Mouse (Mus musculus): Measurements from ENCODE around the gene Fam193a.

Fam193a gene

DNA sequence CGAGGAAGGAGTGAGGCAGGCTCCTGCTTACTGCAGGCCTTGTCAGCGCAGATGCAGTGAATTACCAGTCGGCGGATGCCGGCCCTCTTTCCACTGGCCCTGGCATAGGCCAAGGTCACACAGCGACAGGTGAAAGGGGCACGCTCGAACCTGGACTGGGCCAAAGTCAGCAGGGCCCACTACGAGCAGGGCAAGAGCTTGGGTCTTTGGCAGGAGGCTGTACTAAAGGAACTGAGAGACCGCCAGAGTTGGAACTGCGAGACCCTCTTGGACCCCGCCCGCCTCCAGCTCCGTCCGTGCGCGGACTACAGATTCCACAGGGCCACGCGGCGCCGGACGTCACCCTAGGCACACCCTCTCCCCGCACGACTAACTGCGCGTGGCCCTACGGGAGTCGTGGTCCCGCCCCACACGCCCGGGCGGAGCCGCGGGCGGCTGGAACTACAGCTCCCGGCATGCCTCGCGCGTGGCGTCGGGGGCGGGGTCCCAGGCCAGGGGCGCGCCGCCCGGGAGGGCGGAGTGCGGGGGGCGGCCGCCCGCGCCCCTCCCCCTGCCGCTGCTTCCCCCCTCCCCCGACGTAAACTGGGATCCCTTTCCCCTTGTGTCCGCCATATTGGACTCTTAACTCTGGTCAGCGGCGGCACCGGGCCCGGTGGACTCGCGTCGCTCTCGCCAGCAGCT, at the start of gene Fam193a:
TSS of gene Fam193a (plus strand) at position 593 of the 681 bp plus-strand sequence.
- peak; percentile 96 for DNase-seq (ENCODE audit: low read depth, low spot score)

DNA sequence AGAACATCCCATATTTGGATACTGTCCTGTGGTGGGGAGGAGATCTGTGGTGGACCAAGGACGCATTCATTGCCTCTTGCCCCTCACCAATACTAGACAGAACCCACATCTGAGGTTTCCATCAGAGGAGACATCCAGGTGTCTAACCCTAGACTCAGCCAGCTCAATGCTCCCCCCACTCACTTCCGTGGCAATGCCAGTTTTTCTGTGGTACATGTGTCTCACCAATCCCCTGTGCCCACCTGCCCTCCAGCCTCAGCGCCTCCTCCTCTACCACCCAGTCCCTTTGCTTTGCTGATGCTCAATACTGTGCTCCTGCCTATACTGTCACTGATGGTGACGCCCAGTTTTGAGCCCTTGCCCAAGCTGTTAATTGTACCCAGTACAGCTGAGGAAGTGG, 48.5 kb upstream of the Fam193a start:
- no peak for DNase-seq (ENCODE audit: low read depth, low spot score)

DNA sequence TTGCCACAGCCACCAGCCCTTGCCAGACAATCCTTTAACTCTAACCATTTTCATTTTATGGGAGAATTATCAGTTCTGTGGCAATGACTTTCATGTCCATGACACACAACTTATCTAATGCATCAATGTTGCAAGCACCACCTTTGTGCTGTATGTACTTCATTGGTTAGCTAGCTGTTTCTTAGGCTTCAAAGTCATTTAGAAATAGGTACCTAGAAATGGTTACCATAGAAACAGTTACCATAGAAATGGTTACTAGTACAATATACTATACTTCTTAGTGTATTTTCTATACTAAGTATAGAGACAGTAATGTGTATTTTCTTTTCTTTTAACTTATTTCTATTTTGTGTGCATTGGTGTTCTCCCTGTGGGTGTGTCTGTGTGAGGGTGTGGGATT, 44.4 kb upstream of the Fam193a start:
- no peak for DNase-seq (ENCODE audit: low read depth, low spot score)

DNA sequence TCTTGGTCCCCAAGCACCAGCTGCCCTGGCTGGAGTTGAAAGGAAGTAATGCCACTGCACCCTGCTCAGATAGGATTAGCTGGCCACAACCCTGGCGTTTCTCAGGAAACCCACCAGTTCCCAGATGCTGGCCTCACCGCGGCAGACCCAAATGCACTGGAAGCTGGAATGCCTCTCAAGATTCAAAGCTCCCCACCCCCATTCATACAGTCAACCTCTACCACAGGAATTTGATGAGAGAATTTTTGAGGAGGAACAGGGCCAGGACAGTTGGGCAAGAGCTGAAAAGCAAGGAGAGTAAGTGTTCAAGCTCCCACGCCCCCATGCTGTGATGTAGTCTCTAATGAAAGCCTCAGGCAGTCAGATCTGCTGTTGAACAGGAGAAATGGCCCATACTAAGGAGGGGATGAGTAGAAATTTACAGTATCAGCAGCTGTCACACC, 43.5 kb upstream of the Fam193a start:
- no peak for DNase-seq (ENCODE audit: low read depth, low spot score)

DNA sequence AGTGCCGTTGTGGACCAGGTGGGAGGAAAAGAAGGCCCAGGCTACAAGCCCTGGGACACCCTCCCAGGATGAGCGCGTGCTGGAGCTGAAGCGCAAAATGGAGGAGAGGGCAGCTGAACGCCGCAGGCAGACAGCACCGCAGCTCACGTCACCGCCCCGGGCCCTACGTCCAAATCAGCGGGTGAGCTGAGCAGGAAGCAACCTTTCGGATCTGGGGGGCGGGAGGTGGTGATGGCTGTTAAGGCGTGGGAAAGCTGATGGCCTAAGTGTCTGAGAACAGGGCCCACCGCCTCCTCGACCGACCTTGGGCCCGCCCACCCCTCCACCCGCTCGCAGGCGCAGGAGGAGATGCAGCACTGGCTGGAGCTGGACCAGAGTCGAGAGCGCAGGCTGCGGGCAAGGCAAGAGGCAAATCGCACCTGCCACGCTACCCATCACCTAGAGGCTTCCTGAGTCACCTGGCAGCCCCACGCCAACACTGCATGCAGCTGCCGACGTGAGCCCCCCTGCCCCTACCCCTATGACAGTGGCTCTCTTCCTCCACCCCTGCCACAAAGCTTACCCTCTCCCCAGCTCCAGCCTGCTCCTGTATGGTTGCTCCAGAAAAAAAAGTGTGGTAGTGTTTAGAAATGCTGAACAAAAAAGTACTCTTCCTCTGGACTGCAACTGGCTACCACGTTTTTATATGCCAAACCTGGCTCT, 42.7 kb upstream of the Fam193a start:
- no peak for DNase-seq (ENCODE audit: low read depth, low spot score)

DNA sequence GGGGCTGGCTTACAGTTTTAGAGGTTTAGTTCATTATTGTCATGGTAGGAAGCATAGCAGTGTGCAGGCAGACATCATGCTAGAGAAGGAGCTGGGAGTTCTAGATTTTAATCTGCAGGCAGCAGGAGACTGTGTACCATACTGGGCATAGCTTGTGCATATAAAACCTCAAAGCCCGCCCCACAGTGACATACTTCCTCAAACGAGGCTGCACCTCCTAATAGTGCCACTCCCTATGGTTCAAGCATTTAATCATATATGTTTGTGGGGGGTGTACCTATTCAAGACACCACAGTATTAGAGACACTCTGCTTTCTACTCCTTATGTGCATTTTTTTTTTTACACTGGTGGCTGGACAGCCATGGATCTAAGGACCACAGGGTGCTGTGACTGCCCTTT, 39.6 kb upstream of the Fam193a start:
- DNase-seq (ENCODE audit: low read depth, low spot score), result no peak

DNA sequence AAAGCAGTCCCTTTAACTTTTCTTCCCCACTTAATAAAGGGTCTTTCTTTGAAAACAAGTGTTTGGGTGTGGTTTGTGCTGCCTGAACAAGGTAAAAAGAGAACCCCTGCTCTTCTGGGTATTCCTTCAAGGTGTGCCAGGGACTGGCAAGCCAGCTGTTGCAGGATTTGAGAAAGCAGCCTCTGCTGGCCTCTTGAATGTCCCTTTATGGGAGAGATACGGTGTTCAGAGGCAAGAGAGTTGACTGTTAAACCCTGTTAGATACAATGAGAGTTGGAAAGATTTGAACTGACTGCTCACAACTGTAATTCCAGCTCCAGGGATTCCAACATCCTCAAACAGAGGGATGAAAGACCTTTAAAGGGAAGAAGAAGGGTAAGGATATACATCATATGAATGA, 35.7 kb upstream of the Fam193a start:
- peak; percentile 56 for DNase-seq (ENCODE audit: low read depth, low spot score)

DNA sequence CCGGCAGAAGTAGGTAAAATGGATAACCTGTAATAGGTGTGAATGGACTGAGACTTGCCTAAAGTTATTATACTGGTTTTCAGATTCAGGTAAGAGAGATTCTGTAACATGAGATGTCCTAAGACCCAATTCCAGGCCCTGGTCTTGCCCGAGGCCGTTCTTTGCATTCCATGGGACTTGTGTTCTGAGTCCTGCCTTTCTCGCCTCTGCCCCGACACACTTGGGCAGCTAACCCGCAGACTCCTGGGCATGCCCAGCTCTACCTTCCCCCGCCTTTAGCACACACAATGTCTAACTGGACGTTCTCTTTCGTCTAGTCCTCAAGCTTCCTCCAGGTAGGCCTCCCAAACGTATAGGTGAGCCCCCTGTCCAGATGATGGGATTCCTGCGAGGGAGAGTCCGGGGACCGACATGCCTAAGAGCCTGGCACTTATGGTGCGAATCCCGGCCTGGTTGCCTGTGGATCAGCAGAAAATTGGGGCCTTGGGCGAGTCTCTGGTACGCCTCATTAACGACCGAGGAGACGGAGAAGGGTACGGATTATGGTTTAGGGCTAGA, 34.1 kb upstream of the Fam193a start:
- DNase-seq (ENCODE audit: low read depth, low spot score), result no peak

DNA sequence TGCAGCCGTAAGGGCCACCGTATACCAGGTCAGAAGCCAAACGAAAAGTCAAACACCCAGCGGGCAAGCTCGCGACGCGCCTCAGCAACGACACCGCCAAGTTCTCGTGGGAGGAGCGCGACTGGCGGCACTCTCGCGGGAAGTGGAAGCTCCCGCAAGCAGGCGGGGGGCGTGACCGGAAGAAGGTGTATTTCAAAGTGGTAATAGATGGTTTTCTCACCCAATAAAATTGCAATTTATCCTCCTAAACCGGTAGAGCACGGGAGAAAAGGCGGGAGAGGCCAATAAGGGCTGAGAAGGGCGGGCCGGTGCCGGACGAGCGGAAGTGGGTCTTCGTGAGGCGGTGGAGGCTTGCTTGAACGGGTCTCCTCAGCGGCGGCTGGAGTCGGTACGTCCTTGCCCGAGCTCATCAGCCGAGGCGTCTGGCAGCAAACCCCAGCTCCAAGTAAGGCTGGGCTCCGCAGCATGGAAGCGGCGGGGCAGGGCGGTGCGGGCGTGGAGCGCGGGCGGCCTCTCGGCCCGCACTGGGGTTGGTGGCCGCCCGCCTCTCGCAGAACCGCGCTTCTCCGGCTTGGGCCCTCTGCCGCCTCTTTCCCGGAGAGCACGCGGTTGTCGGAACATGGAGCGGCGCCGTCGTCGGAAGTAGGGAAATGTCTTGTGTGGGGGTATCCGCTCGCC, 33.5 kb upstream of the Fam193a start, which contains the start of gene Rnf4:
TSS of gene Rnf4 (plus strand) at position 193 of the 678 bp plus-strand sequence.
- DNase-seq (ENCODE audit: low read depth, low spot score), result peak; percentile 99

DNA sequence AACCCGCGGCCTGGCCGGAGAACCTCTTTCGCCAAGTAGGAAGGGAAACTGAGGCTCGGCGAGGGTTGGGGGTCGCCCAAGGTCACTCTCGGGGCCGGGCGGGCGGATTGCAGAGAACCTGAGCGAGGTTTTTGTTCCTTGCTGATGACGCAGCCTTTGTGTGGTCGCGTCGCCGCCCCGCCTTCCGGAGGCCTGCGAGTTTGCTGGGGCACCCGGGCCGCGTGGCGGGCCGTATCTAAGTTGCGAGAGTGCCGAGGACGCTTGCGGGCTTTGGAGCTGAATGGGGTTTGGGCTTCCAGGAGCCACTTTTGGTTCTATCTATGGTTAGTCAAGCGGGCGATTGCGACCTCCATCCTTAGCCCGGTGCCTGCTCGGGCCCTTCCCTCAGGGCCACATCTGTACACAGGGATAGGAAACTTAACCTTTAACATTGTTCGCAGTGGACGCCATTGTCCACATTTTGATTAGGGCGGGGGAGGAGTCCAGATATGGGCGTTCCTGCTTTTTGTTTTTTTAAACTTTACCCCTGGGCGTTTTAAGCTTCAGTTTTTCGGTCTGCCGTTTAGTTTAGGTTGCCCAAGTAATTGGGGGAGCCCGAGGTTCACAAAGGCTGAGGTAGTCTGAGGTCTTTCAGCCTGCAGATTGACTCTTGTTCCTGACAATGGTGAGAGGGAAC, 32.8 kb upstream of the Fam193a start:
- peak; percentile 77 for DNase-seq (ENCODE audit: low read depth, low spot score)

DNA sequence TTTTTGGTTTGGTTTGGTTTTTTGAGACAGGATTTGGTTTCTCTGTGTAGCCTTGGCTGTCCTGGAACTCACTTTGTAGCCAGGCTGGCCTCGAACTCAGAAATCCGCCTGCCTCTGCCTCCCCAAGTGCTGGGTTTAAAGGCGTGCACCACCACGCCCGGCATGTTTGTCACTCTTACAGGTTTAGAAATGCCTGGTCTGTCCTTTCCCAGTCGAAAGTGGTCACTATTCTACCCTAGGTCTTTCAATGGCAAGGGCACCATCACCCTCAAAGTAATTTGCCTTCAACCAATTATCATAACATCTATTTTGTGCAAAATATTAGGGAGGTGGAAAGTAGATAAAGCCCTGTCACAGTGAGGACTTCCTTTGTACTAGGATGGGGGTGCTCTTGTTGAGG, 29.5 kb upstream of the Fam193a start:
- no peak for DNase-seq (ENCODE audit: low read depth, low spot score)

DNA sequence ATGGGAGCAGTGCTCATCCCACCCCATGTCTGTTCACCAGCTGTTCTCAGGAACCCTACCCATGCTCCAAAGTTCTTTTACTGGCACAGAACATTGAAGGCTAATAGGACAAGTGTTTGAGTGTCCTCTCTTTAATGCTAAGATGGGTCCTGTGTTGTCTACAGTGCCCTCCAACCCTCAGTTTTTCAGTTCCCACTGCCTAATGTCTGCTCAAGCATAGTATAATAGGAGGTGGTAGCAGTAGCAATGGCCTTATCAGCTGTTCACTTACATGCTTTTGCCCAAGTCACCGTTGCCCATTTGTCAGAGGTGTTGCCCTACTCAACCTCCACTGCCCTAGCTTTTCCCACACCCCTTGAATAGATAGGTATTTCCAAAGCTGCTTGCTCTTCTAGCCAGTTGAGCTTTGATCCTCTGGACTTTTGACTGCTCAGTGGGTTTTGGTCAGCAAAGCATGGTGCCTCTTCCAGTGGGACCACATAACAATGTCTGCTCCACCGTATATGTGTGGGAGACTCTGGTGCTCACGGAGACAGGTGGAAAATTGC, 17.6 kb upstream of the Fam193a start:
- DNase-seq (ENCODE audit: low read depth, low spot score), result no peak

DNA sequence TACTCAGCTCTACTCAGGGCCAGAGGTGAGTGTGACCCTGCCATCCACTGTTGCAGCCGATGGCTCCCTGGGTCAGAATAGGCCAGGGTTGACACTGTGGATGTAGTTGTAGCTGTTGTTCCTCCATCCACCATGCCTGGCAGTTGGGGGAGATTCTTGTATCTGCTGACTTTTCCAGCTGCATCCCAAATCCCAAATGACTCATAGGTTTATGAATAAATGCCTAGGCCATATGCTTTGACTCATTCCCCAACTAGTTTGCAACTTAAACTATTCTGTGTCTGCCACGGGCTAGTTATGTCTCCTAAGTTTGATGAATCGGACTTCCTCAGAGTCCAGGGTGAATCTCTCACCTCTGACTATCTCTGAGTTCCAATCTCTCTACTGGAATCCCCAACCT, 9.5 kb upstream of the Fam193a start:
- no peak for DNase-seq (ENCODE audit: low read depth, low spot score)

DNA sequence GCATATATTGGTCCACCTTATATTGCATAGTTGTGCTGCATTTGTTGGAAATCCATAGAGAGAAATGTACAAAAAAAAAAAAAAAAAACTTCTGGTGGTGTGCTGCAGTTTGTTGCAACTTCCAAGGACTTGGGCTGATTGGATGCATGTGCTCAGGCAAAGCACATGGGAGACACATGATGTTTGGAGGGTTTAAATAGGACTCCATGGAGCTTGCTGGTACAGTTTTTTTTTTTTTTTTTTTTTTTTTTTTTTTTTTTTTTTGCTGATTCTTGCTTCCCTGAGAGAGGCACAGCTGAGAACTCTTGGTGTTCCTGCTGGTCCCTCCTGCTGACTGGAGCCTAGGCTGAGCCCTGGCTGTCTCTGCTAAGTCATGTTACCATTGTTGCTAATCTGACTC, 6.6 kb upstream of the Fam193a start:
- DNase-seq (ENCODE audit: low read depth, low spot score), result no peak

DNA sequence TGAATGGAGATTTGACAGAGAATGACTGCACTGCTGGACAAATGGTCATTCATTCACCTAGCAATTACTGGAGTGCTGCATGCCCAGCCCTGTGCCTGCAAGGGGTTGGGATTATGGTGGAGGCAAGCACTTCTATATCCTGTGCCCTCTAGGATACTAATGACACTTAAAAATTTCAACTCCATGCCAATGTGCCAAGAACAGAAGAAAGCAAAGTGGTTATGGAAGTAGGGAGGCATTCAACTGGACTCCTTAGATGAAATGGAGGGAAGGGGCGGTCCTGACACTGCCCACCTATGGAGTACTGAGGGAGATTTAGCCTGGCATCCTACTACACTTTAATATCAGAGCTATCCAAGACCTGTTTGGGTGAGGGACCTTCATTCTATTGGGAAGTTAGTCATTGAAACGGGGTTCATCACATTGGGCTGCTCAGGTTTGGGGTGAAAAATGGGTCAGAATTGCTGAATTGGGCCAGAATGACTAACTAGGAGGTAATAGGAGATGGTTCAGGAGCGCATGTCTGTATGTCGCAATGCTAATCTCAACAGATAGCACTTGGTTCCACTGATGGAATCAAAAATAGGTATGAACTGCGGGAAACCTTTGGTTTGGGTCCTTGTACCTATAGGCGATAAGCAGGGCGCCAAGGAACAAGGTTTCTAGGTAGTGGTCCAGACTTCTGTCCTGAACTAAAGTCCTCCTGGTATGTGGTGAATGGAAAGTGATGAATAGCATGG, 1.0 kb upstream of the Fam193a start:
- no peak for DNase-seq (ENCODE audit: low read depth, low spot score)

DNA sequence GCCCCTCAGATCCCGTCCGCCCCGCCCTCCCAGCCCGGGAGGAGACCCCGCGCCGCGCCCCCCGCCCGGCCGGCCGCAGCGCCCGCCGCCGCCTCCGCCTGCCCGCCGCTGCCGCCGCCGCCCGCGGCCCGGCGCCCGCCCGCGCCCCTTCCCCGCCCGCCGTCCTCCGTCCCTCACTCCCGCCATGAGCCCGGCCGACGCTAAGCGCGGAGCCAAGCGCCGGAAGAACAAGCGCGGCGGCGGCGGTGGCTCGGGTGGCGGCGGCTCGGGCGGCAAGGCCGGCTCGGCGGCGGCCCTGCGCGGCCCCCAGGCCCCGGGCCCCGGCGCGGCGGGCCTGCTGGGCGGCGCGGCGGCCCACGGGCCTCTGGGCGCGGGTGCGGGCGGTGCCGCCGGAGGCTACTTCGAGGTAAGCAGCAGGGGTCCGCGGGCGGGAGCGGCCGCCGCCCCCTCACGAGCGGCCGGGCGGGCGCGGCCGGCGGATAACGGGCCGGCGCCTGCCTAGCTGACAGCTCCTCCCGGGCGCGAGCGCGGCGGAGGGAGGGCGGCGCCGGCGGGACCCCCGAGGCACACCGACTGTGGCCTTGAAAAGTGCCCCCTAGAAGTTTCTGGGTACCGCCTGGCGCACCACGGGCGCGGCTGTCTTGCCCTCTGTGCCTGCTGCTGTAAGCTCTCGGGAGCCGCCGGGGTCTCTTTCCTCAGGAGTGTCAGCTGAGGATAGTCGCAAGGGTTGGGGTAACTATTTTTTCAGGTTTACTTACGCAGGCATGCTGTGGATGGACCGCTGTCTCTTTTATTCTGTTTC, 490 bp downstream of the Fam193a start:
- peak; percentile 59 for DNase-seq (ENCODE audit: low read depth, low spot score)

DNA sequence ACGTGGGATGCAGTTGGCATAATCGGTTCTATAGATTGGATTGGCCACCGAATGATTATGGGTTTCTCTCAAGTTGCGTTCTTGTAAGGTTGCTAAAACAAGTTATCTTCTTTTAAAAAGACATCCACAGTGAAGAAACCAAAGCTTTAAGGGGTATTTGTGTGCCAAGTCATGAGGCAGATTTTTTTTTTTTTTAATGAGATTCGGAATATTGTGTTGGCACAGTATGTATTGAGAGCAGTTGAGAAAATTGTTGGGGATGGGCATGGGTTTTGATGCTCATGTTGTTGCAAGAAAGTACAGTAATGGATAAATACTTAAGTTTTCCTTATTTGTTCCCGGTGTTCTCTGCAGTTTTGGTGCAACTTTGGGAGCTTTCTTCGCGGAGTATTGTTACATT, 1.1 kb downstream of the Fam193a start:
- no peak for DNase-seq (ENCODE audit: low read depth, low spot score)

DNA sequence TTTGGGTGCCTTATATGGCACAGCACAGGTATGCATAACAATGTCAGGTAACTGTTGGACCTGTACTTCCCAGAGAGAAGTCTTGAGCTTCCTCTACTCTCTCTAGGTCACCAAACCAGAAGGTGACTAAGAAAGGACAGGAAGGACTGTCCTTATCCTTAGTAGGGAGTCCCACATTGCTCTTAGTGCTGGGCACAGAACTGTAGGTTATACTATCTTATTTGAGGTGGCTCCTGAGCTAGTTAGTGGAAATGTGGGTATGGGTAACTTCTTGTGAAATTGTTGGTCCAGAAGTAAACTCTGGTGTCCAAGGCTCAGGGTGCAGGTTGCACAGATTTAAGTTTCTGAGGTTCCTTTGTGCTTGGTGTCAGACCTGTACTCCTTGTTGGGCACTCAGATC, 2.4 kb downstream of the Fam193a start:
- no peak for DNase-seq (ENCODE audit: low read depth, low spot score)

DNA sequence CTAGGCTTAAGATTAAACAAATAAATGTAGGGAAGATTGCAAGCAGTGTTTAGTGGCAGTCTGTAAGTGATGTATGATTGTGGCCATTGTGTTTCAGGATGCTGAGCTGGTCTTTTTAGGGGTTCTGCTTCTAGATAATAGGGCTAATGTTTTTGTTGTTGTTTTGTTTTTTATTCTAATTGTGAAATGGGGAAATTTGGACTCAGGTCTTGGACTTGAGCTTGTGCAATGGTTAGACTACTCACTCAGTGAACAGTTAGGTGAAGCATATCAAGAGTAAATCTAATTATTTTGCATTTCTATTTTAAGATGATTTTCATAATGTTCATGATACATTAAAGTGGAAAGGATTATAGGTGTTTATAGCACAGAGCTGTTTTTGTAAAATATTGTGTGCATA, 2.8 kb downstream of the Fam193a start:
- no peak for DNase-seq (ENCODE audit: low read depth, low spot score)

DNA sequence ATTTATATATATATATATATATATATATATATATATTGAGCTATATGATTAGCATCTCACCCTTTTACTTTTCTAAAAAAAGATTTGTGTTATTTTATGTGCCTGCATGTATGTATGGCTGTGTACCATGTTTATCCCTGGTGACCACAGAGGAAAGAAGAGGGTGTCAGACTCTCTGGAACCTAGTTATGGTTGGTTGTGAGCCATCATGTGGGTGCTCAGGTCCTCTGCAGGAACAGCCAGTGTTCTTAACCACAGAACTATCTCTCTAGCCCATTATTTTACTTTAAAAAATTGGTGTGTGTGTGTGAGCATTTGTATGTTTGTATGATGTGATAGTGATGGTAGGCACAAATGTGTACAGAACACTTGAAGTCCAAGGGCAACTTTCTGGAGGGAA, 9.1 kb downstream of the Fam193a start:
- no peak for DNase-seq (ENCODE audit: low read depth, low spot score)
